Mouse (Mus musculus): ENCODE measurements around the gene Wwox. TPM values are rescaled to one million over a fixed set of nuclear protein-coding genes. Genes with fewer than 3 reads are reported as not detected.

The Wwox gene
- polyA plus RNA-seq, 1 experiment = 13.5 TPM

- Histone ChIP-seq H3K4me3 (replicated peaks; ENCODE audit: control insufficient read depth, low read depth, low read length) (no peak overlapping the region), H3K4me1 (ENCODE audit: control insufficient read depth, insufficient read depth, low read length) (peaks cover 1% of the 10 kb centered on the region; the same call in 1 of the 2 replicates), H3K27ac (ENCODE audit: control insufficient read depth, insufficient read depth, low read depth, low read length, poor library complexity) (no peak overlapping the region)
- WGBS = 39% methylated on average over 6 of the region's 6 CpGs
- TF ChIP-seq POLR2A (IDR thresholded peaks at IDR 0.05; ENCODE audit: borderline replicate concordance, control insufficient read depth, low read depth, low read length) (no peak), CTCF (IDR thresholded peaks at IDR 0.05; ENCODE audit: control insufficient read depth, insufficient read depth, low read length) (no peak)
Observed at GRCm38 (mm10) chr8:114615908-114616307, 176.5 kb downstream of the Wwox start.

GRCm38 (mm10) chr8:114618908-114619508 is 179.6 kb downstream of the Wwox start:
- no peak overlapping the region for H3K27ac ChIP-seq (ENCODE audit: control insufficient read depth, insufficient read depth, low read depth, low read length, poor library complexity)
- WGBS = 80% methylated on average over 9 of the region's 9 CpGs
- TF ChIP-seq POLR2A (IDR thresholded peaks at IDR 0.05; ENCODE audit: borderline replicate concordance, control insufficient read depth, low read depth, low read length) (no peak), CTCF (IDR thresholded peaks at IDR 0.05; ENCODE audit: control insufficient read depth, insufficient read depth, low read length) (no peak)
- peaks cover 1% of the 10 kb centered on the region; the same call in 1 of the 2 replicates for H3K4me1 ChIP-seq (ENCODE audit: control insufficient read depth, insufficient read depth, low read length)
- H3K4me3 ChIP-seq (replicated peaks; ENCODE audit: control insufficient read depth, low read depth, low read length) = no peak overlapping the region

- no peaks in the 10 kb centered on the region for H3K4me1 ChIP-seq (ENCODE audit: control insufficient read depth, insufficient read depth, low read length)
- WGBS = 84% methylated on average over 6 of the region's 6 CpGs
- TF ChIP-seq POLR2A (IDR thresholded peaks at IDR 0.05; ENCODE audit: borderline replicate concordance, control insufficient read depth, low read depth, low read length) = no peak
- no peak for TF ChIP-seq CTCF (IDR thresholded peaks at IDR 0.05; ENCODE audit: control insufficient read depth, insufficient read depth, low read length)
Observed at GRCm38 (mm10) chr8:114625402-114625801, 185.9 kb downstream of the Wwox start.

GRCm38 (mm10) chr8:114626897-114627296 is 187.4 kb downstream of the Wwox start:
- Histone ChIP-seq H3K4me3 (replicated peaks; ENCODE audit: control insufficient read depth, low read depth, low read length) (no peak overlapping the region), H3K27ac (ENCODE audit: control insufficient read depth, insufficient read depth, low read depth, low read length, poor library complexity) (no peak overlapping the region), H3K4me1 (ENCODE audit: control insufficient read depth, insufficient read depth, low read length) (no peaks in the 10 kb centered on the region)
- 74% methylated on average over 9 of the region's 9 CpGs for WGBS
- no peak for TF ChIP-seq CTCF (IDR thresholded peaks at IDR 0.05; ENCODE audit: control insufficient read depth, insufficient read depth, low read length)
- no peak for TF ChIP-seq POLR2A (IDR thresholded peaks at IDR 0.05; ENCODE audit: borderline replicate concordance, control insufficient read depth, low read depth, low read length)

More at GRCm38 (mm10) chr8:114625402-114625801, 185.9 kb downstream of the Wwox start:
- Histone ChIP-seq H3K4me3 (replicated peaks; ENCODE audit: control insufficient read depth, low read depth, low read length) (no peak overlapping the region), H3K27ac (ENCODE audit: control insufficient read depth, insufficient read depth, low read depth, low read length, poor library complexity) (no peak overlapping the region)

- TF ChIP-seq POLR2A (IDR thresholded peaks at IDR 0.05; ENCODE audit: borderline replicate concordance, control insufficient read depth, low read depth, low read length) = no peak
- no peak for TF ChIP-seq CTCF (IDR thresholded peaks at IDR 0.05; ENCODE audit: control insufficient read depth, insufficient read depth, low read length)
- no peak overlapping the region for H3K27ac ChIP-seq (ENCODE audit: control insufficient read depth, insufficient read depth, low read depth, low read length, poor library complexity)
- 28% methylated on average over 7 of the region's 7 CpGs for WGBS
Observed at GRCm38 (mm10) chr8:114629719-114630118, 190.3 kb downstream of the Wwox start.

DNA sequence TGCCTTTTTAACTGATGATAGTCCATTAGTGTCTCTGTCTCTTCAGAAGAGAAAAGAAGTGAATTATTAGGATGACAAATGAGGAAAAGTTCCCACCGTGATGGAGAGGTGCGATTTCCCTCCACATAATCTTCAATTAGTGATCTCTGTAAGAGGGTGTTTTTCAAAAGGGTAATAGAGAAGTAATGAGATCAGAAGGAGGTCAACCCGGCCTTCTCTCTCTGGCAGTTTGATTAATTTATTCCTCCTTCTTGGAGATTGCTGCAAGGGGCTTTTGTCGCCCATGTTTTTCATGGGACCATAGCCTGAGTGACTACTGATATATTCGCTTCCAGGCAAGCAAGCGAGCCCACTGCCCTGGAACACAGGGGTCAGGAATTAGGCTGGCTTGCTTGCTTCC is 191.6 kb downstream of the Wwox start:
- no peak overlapping the region for H3K4me3 ChIP-seq (replicated peaks; ENCODE audit: control insufficient read depth, low read depth, low read length)
- 85% methylated on average over 6 of the region's 6 CpGs for WGBS
- H3K27ac ChIP-seq (ENCODE audit: control insufficient read depth, insufficient read depth, low read depth, low read length, poor library complexity) = no peak overlapping the region
- no peak for TF ChIP-seq POLR2A (IDR thresholded peaks at IDR 0.05; ENCODE audit: borderline replicate concordance, control insufficient read depth, low read depth, low read length)
- TF ChIP-seq CTCF (IDR thresholded peaks at IDR 0.05; ENCODE audit: control insufficient read depth, insufficient read depth, low read length) = no peak
- no peaks in the 10 kb centered on the region for H3K4me1 ChIP-seq (ENCODE audit: control insufficient read depth, insufficient read depth, low read length)

More at GRCm38 (mm10) chr8:114629719-114630118, 190.3 kb downstream of the Wwox start:
- Histone ChIP-seq H3K4me1 (ENCODE audit: control insufficient read depth, insufficient read depth, low read length) (no peaks in the 10 kb centered on the region), H3K4me3 (replicated peaks; ENCODE audit: control insufficient read depth, low read depth, low read length) (no peak overlapping the region)

DNA sequence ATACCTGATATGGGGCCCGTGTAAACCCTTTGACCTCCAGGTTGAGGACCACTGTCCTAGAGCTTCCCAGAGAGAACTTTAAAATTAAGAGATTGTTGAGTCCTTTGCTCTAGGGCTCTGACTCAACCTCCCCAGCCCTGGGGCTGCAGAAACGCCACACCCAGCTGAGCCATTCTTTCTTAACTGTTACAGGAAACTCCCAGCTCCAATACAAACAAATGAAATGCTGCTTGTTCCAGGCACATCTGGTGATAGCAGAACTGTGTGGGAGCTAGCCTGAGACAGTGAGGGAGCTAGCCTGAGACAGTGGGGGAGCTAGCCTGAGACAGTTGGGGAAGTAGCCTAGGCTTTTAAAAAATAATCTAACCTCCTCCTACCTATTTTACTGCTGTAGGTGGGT is 194.7 kb downstream of the Wwox start:
- 78% methylated on average over 2 of the region's 2 CpGs for WGBS
- Histone ChIP-seq H3K4me1 (ENCODE audit: control insufficient read depth, insufficient read depth, low read length) (no peaks in the 10 kb centered on the region), H3K27ac (ENCODE audit: control insufficient read depth, insufficient read depth, low read depth, low read length, poor library complexity) (no peak overlapping the region), H3K4me3 (replicated peaks; ENCODE audit: control insufficient read depth, low read depth, low read length) (no peak overlapping the region)
- TF ChIP-seq POLR2A (IDR thresholded peaks at IDR 0.05; ENCODE audit: borderline replicate concordance, control insufficient read depth, low read depth, low read length) = no peak
- no peak for TF ChIP-seq CTCF (IDR thresholded peaks at IDR 0.05; ENCODE audit: control insufficient read depth, insufficient read depth, low read length)

GRCm38 (mm10) chr8:114634669-114635410 is 195.4 kb downstream of the Wwox start:
- Histone ChIP-seq H3K4me1 (ENCODE audit: control insufficient read depth, insufficient read depth, low read length) (no peaks in the 10 kb centered on the region), H3K4me3 (replicated peaks; ENCODE audit: control insufficient read depth, low read depth, low read length) (no peak overlapping the region), H3K27ac (ENCODE audit: control insufficient read depth, insufficient read depth, low read depth, low read length, poor library complexity) (no peak overlapping the region)
- WGBS = 69% methylated on average over 9 of the region's 9 CpGs
- TF ChIP-seq POLR2A (IDR thresholded peaks at IDR 0.05; ENCODE audit: borderline replicate concordance, control insufficient read depth, low read depth, low read length) (no peak), CTCF (IDR thresholded peaks at IDR 0.05; ENCODE audit: control insufficient read depth, insufficient read depth, low read length) (no peak)
